Mouse (Mus musculus) cortical plate, adult 2 months (tissue): Measurements from ENCODE around the gene Ms4a8a.

Source experiments
- CTCF ChIP-seq: fragments of 200-500 bp; IDR thresholded peaks from 2 replicates; pipeline ENCODE4 v1.5.1; 2011; ENCODE audit warnings: mild to moderate bottlenecking, control low read depth, low read length; ENCODE audit not compliant: insufficient read depth; ENCODE audit errors: extremely low read depth
- POLR2A ChIP-seq: fragments of 200-500 bp; IDR thresholded peaks from 2 replicates; pipeline ENCODE4 v1.6.1; 2011; ENCODE audit warnings: mild to moderate bottlenecking, low read length, control low read depth; ENCODE audit not compliant: insufficient read depth; ENCODE audit errors: extremely low read depth

GRCm38 (mm10) chr19:11049426-11049825 lies 31.5 kb downstream of the Ms4a8a start:
- TF ChIP-seq CTCF (no peak), POLR2A (no peak)
